Comparison of ENCODE assay signal across 8 mouse cellular contexts in genomic region chr1:39901063-39901811, GRCm38 (mm10). TPM values are rescaled to one million over a fixed set of nuclear protein-coding genes. Genes with fewer than 3 reads are reported as not detected.
DNase-seq lines count a peak whose midpoint lies in the region; ATAC-seq and TF ChIP-seq lines count a peak whose summit lies in the region.

No protein-coding gene starts in this region.

- peaks cover 0 to 13% of the 10 kb centered on the region in 2 experiments for H3K36me3 ChIP-seq in CH12.LX (replicated peaks in 1 of 2; ENCODE audit: control insufficient read depth in 1 of 2, insufficient read depth in 1 of 2, low read length in 1 of 2)
- H3K36me3 ChIP-seq in embryonic facial prominence, embryonic 11.5 days (replicated peaks; ENCODE audit: control insufficient read depth, insufficient read depth, low read depth, low read length) = no peaks in the 10 kb centered on the region
- H3K36me3 ChIP-seq in heart, embryonic 12.5 days = peaks cover 11% of the 10 kb centered on the region
- H3K36me3 ChIP-seq in kidney, embryonic 15.5 days = peaks cover 10% of the 10 kb centered on the region
- peaks cover 3% of the 10 kb centered on the region; the same call in 1 of the 2 replicates for H3K36me3 ChIP-seq in lung, embryonic 16.5 days (ENCODE audit: control insufficient read depth, insufficient read depth, low read length)

- TF ChIP-seq RAD21 in CH12.LX (IDR thresholded peaks at IDR 0.05; ENCODE audit: low read depth, low read length) = no peak

- H3K9ac ChIP-seq in CH12.LX (ENCODE audit: insufficient read depth, low read depth) = peak overlapping the region; percentile 78
- H3K9ac ChIP-seq in embryonic facial prominence, embryonic 11.5 days (replicated peaks; ENCODE audit: low read length) = peak overlapping the region; percentile 100
- H3K9ac ChIP-seq in heart, embryonic 12.5 days = peak overlapping the region; percentile 99
- H3K9ac ChIP-seq in kidney, embryonic 15.5 days = peak overlapping the region; percentile 99
- H3K9ac ChIP-seq in lung, embryonic 16.5 days (ENCODE audit: low read length) = peak overlapping the region; percentile 97

- dilution Hi-C loops in CH12.LX (cut with MboI; ENCODE audit: extremely low pct_ligation_motif_present, extremely low pct_unique_long_range_greater_than_20kb, low sequenced_read_pairs) = no loop called here

- WGBS in embryonic facial prominence, embryonic 11.5 days = 0% methylated on average over 48 of the region's 75 CpGs
- WGBS in heart, embryonic 12.5 days = 2% methylated on average over 75 of the region's 75 CpGs
- under 1% methylated on average over 66 of the region's 75 CpGs for WGBS in kidney, embryonic 15.5 days
- WGBS in lung, embryonic 16.5 days = 1% methylated on average over 41 of the region's 75 CpGs

- 0 out of 2 replicates have a peak, but pooled peaks have one; percentile 8 for ATAC-seq in embryonic facial prominence, embryonic 11.5 days (replicated peaks; ENCODE audit: insufficient number of reproducible peaks, low FRiP score, low TSS enrichment, low read depth)
- ATAC-seq in heart, embryonic 12.5 days (ENCODE audit: insufficient number of reproducible peaks, low FRiP score) = peak; percentile 10; the same call in 1 of the 2 replicates
- peak; percentile 23; the same call in 1 of the 2 replicates for ATAC-seq in kidney, embryonic 15.5 days (replicated peaks; ENCODE audit: low FRiP score)
- ATAC-seq in lung, embryonic 16.5 days (ENCODE audit: low read depth) = peak; percentile 39
- no peak; the same call in 1 of the 2 replicates for ATAC-seq in megakaryocyte-erythroid progenitor cell, adult 5-6 weeks (replicated peaks; ENCODE audit: low FRiP score, low TSS enrichment, poor library complexity, severe bottlenecking)

- no peak for TF ChIP-seq CTCF in CH12.LX (conservative IDR thresholded peaks at IDR 0.05 in 1 of 2, IDR thresholded peaks at IDR 0.05 in 1 of 2; ENCODE audit: low read depth in 2 of 2, low read length in 2 of 2)

- H3K4me1 ChIP-seq in CH12.LX (ENCODE audit: control insufficient read depth in 1 of 2, insufficient read depth in 2 of 2) = peaks cover 21 to 51% of the 10 kb centered on the region in 2 experiments
- H3K4me1 ChIP-seq in embryonic facial prominence, embryonic 11.5 days (ENCODE audit: control insufficient read depth, insufficient read depth, low read length) = peaks cover 2% of the 10 kb centered on the region
- H3K4me1 ChIP-seq in heart, embryonic 12.5 days (replicated peaks) = peaks cover 52% of the 10 kb centered on the region
- H3K4me1 ChIP-seq in kidney, embryonic 15.5 days = peaks cover 49% of the 10 kb centered on the region
- peaks cover 39% of the 10 kb centered on the region for H3K4me1 ChIP-seq in lung, embryonic 16.5 days (replicated peaks; ENCODE audit: control insufficient read depth, insufficient read depth, low read length)

- H3K79me2 ChIP-seq in CH12.LX (replicated peaks; ENCODE audit: control insufficient read depth, extremely low read depth, insufficient read depth, poor library complexity, severe bottlenecking) = peaks cover 10% of the 10 kb centered on the region

- no peak overlapping the region for H3K27ac ChIP-seq in CH12.LX (ENCODE audit: insufficient read depth, low read depth)
- H3K27ac ChIP-seq in embryonic facial prominence, embryonic 11.5 days (replicated peaks; ENCODE audit: low read depth, low read length) = peak overlapping the region; percentile 98
- H3K27ac ChIP-seq in heart, embryonic 12.5 days (ENCODE audit: poor library complexity, severe bottlenecking) = peak overlapping the region; percentile 98
- peak overlapping the region; percentile 96 for H3K27ac ChIP-seq in kidney, embryonic 15.5 days
- peak overlapping the region; percentile 96 for H3K27ac ChIP-seq in lung, embryonic 16.5 days (ENCODE audit: low read length)

- H3K4me2 ChIP-seq in CH12.LX (ENCODE audit: insufficient read depth, low read depth, poor library complexity, severe bottlenecking) = peak overlapping the region; percentile 70
- H3K4me2 ChIP-seq in embryonic facial prominence, embryonic 11.5 days (ENCODE audit: low read depth, low read length) = peak overlapping the region; percentile 85
- H3K4me2 ChIP-seq in heart, embryonic 12.5 days = peak overlapping the region; percentile 84
- H3K4me2 ChIP-seq in kidney, embryonic 15.5 days = peak overlapping the region; percentile 76
- H3K4me2 ChIP-seq in lung, embryonic 16.5 days (ENCODE audit: low read depth, low read length) = peak overlapping the region; percentile 72

- in situ Hi-C loops in CH12.LX (cut with MboI; ENCODE audit: low pct_ligation_motif_present, low pct_unique_long_range_greater_than_20kb, low sequenced_read_pairs) = no loop called here

- H3K27me3 ChIP-seq in CH12.LX (replicated peaks) = no peaks in the 10 kb centered on the region
- H3K27me3 ChIP-seq in embryonic facial prominence, embryonic 11.5 days (ENCODE audit: control insufficient read depth, insufficient read depth, low read length) = no peaks in the 10 kb centered on the region
- H3K27me3 ChIP-seq in heart, embryonic 12.5 days (replicated peaks) = no peaks in the 10 kb centered on the region
- H3K27me3 ChIP-seq in kidney, embryonic 15.5 days = no peaks in the 10 kb centered on the region
- no peaks in the 10 kb centered on the region for H3K27me3 ChIP-seq in lung, embryonic 16.5 days (ENCODE audit: control insufficient read depth, insufficient read depth, low read depth, low read length)

- DNase-seq in CH12.LX (ENCODE audit: extremely low read depth) = no peak
- DNase-seq in adrenal gland, postnatal 10 days = peak; percentile 67
- DNase-seq in embryonic facial prominence, embryonic 11.5 days (ENCODE audit: low spot score) = peak; percentile 70
- DNase-seq in retina, postnatal 1 day = peak; percentile 75

- peak overlapping the region; percentile 67 to 84 (median 84) for H3K4me3 ChIP-seq in CH12.LX (replicated peaks in 1 of 3; ENCODE audit: low read depth in 2 of 3, low read length in 2 of 3, poor library complexity in 1 of 3)
- peak overlapping the region; percentile 96 for H3K4me3 ChIP-seq in embryonic facial prominence, embryonic 11.5 days (ENCODE audit: low read depth, low read length)
- H3K4me3 ChIP-seq in heart, embryonic 12.5 days = peak overlapping the region; percentile 95
- H3K4me3 ChIP-seq in kidney, embryonic 15.5 days (replicated peaks) = peak overlapping the region; percentile 68
- H3K4me3 ChIP-seq in lung, embryonic 16.5 days (ENCODE audit: low read length) = peak overlapping the region; percentile 82

- TF ChIP-seq EP300 in CH12.LX (IDR thresholded peaks at IDR 0.05; ENCODE audit: low read length) = no peak

- H3K9me3 ChIP-seq in CH12.LX (replicated peaks; ENCODE audit: low read length) = peaks cover 4% of the 10 kb centered on the region
- no peaks in the 10 kb centered on the region for H3K9me3 ChIP-seq in embryonic facial prominence, embryonic 11.5 days (replicated peaks; ENCODE audit: control insufficient read depth, low read length)
- H3K9me3 ChIP-seq in heart, embryonic 12.5 days (replicated peaks) = no peaks in the 10 kb centered on the region
- H3K9me3 ChIP-seq in kidney, embryonic 15.5 days (replicated peaks) = no peaks in the 10 kb centered on the region
- H3K9me3 ChIP-seq in lung, embryonic 16.5 days (ENCODE audit: control insufficient read depth, low read length) = no peaks in the 10 kb centered on the region

- no peak for TF ChIP-seq POLR2A in CH12.LX (IDR thresholded peaks at IDR 0.05; ENCODE audit: low read depth, low read length)

TF ChIP-seq in CH12.LX, 34 proteins besides CTCF, POLR2A, EP300 and RAD21:
- TF ChIP-seq ZC3H11A (IDR thresholded peaks at IDR 0.05; ENCODE audit: low read depth, low read length) = no peak
- TF ChIP-seq NRF1 (IDR thresholded peaks at IDR 0.05; ENCODE audit: low read depth, low read length) = no peak
- TF ChIP-seq RCOR1 (conservative IDR thresholded peaks at IDR 0.05; ENCODE audit: low read depth, low read length) = no peak
- TF ChIP-seq CHD1 (IDR thresholded peaks at IDR 0.05; ENCODE audit: low read depth, low read length) = 0 out of 2 replicates have a peak, but pooled peaks have one; percentile 77
- TF ChIP-seq ZNF384 (IDR thresholded peaks at IDR 0.05; ENCODE audit: low read depth, low read length) = peak; percentile 42
- peak; percentile 19; the same call in 1 of the 2 replicates for TF ChIP-seq SIN3A (IDR thresholded peaks at IDR 0.05; ENCODE audit: low read length)
- TF ChIP-seq MAX (IDR thresholded peaks at IDR 0.05; ENCODE audit: low read length) = no peak
- TF ChIP-seq E2F4 (IDR thresholded peaks at IDR 0.05; ENCODE audit: insufficient replicate concordance, low read depth, low read length) = no peak
- peak; percentile 64; the same call in 1 of the 2 replicates for TF ChIP-seq UBTF (IDR thresholded peaks at IDR 0.05; ENCODE audit: low read depth, low read length)
- TF ChIP-seq SMC3 (IDR thresholded peaks at IDR 0.05; ENCODE audit: low read depth, low read length) = no peak
- no peak for TF ChIP-seq NELFE (IDR thresholded peaks at IDR 0.05; ENCODE audit: low read depth, low read length)
- TF ChIP-seq MXI1 (IDR thresholded peaks at IDR 0.05; ENCODE audit: low read depth, low read length) = peak; percentile 55; the same call in 1 of the 2 replicates
- no peak for TF ChIP-seq KAT2A (IDR thresholded peaks at IDR 0.05; ENCODE audit: insufficient replicate concordance, low read length)
TF ChIP-seq in CH12.LX: peak in this region for 5.

RNA-seq across cellular contexts. Expression of gene Map4k4, which starts 0.5 kb away (rescaled TPM):
- total RNA-seq in CH12.LX (2012; rRNA removed) (33.3 and 41.0 TPM in 2 replicates), CH12.LX (2014; rRNA removed) (20.3 and 21.8 TPM in 2 replicates)
- polyA plus RNA-seq in CH12.LX (2012; ENCODE audit: insufficient read length, low read depth) = 46.3 and 47.0 TPM in 2 replicates
- 100 to 1,000 TPM; 138 to 167 TPM for total RNA-seq in adrenal gland, postnatal 10 days (2021)
- 27.7 and 28.5 TPM in 2 replicates for polyA plus RNA-seq in embryonic facial prominence, embryonic 11.5 days (2014; fragmentation: Nextera tagmentation; extraction: Ambion mirVana)
- polyA plus RNA-seq in heart, embryonic 12.5 days (2016; fragmentation: Nextera tagmentation; extraction: Ambion mirVana) = 26.1 and 31.8 TPM in 2 replicates
- 31.0 and 33.5 TPM in 2 replicates for polyA plus RNA-seq in kidney, embryonic 15.5 days (2015; fragmentation: Nextera tagmentation; extraction: Ambion mirVana)
- polyA plus RNA-seq in lung, embryonic 16.5 days (2015; fragmentation: Nextera tagmentation; extraction: Ambion mirVana) = 20.9 and 21.6 TPM in 2 replicates
- total RNA-seq in megakaryocyte-erythroid progenitor cell, adult 5-6 weeks (2014; fragmentation: Nextera tagmentation) = 20.4 and 29.0 TPM in 2 replicates
- total RNA-seq in megakaryocyte-erythroid progenitor cell, adult 5-6 weeks (2017) = 29.6 and 49.0 TPM in 2 replicates
